Mouse (Mus musculus): Measurements from ENCODE around the gene Usp35.

GRCm38 (mm10) chr7:97356253-97356652 lies 24.4 kb upstream of the Usp35 start:
- TF ChIP-seq CTCF (IDR thresholded peaks at IDR 0.05; ENCODE audit: low read depth, low read length), result no peak
- no peak for TF ChIP-seq TAL1 (conservative IDR thresholded peaks at IDR 0.05; ENCODE audit: low read depth, low read length)
- no peak for TF ChIP-seq GATA1 (IDR thresholded peaks at IDR 0.05; ENCODE audit: borderline replicate concordance, low read length)
- TF ChIP-seq GATA2 (IDR thresholded peaks at IDR 0.05; ENCODE audit: borderline replicate concordance, low read depth, low read length), result no peak
- TF ChIP-seq POLR2AphosphoS5 (IDR thresholded peaks at IDR 0.05; ENCODE audit: insufficient replicate concordance, low read depth, low read length), result no peak

Data from G1E (cell line).